Mouse (Mus musculus) forebrain, postnatal 0 days (tissue): ENCODE measurements at regions not wholly inside any gene's neighbourhood (a gene's known extent, or its start where the extent isn't known, plus 50 kb on each side); places are given as distances from the start of the nearest gene placed in this dataset.

Experiments used
- ATAC-seq: fragments of 200-750 bp; cut with Nextera tagmentation; 2 replicates; pipeline ENCODE4 v1.8.0; 2017; ENCODE audit warnings: mild to moderate bottlenecking, moderate library complexity
- DNase-seq: peaks from one replicate; pipeline ENCODE4 v3.0.0-alpha.2; 2015
- H3K27ac ChIP-seq: fragments of 300-500 bp; sonication (generic); 2 replicates; pipeline ENCODE4 v1.5.1; 2014; ENCODE audit warnings: low read depth, mild to moderate bottlenecking, antibody characterized with exemption, low read length, moderate library complexity, mixed read lengths
- H3K27me3 ChIP-seq: fragments of 300-500 bp; sonication (generic); 2 replicates; pipeline ENCODE4 v1.6.1; 2014; ENCODE audit warnings: mild to moderate bottlenecking, low read length, mixed read lengths; ENCODE audit not compliant: insufficient read depth
- H3K36me3 ChIP-seq: fragments of 300-500 bp; sonication (generic); 2 replicates; pipeline ENCODE4 v1.6.1; 2014; ENCODE audit warnings: mild to moderate bottlenecking, moderate library complexity; ENCODE audit not compliant: insufficient read depth
- H3K4me1 ChIP-seq: fragments of 300-500 bp; sonication (generic); 2 replicates; pipeline ENCODE4 v1.6.1; 2014; ENCODE audit warnings: antibody characterized with exemption; ENCODE audit not compliant: insufficient read depth
- H3K4me2 ChIP-seq: fragments of 300-500 bp; sonication (generic); 2 replicates; pipeline ENCODE4 v1.6.1; 2014; ENCODE audit warnings: low read depth, mild to moderate bottlenecking, moderate library complexity
- H3K4me3 ChIP-seq: fragments of 300-500 bp; sonication (generic); 2 replicates; pipeline ENCODE4 v1.5.1; 2014; ENCODE audit warnings: low read depth, low read length, mixed read lengths
- H3K9ac ChIP-seq: fragments of 300-500 bp; sonication (generic); 2 replicates; pipeline ENCODE4 v1.6.1; 2014; ENCODE audit warnings: mild to moderate bottlenecking
- H3K9me3 ChIP-seq: fragments of 300-500 bp; sonication (generic); 2 replicates; pipeline ENCODE4 v1.6.1; 2016; ENCODE audit warnings: low read length
- CTCF ChIP-seq: sonication (generic); IDR thresholded peaks from 2 replicates; pipeline ENCODE4 v1.5.1; 2016; ENCODE audit warnings: antibody characterized with exemption, control low read depth, low read depth
- WGBS: fragments of 180-500 bp; shearing (Covaris S2); extraction: QIAGEN DNeasy Blood & Tissue Kit; methylation state at CpG from one replicate; pipeline ENCODE4 v1.1.7; 2014; 5-methylcytosine and 5-hydroxymethylcytosine counted together

- no peak for ATAC-seq
- Histone ChIP-seq H3K36me3 (no peaks in the 10 kb centered on the region), H3K4me3 (no peak overlapping the region), H3K27ac (no peak overlapping the region), H3K9ac (no peak overlapping the region), H3K4me2 (no peak overlapping the region), H3K4me1 (no peaks in the 10 kb centered on the region), H3K9me3 (no peaks in the 10 kb centered on the region), H3K27me3 (no peaks in the 10 kb centered on the region)
- WGBS = 63% methylated on average over 2 of the region's 2 CpGs
- DNase-seq = no peak
- TF ChIP-seq CTCF = no peak
Observed at GRCm38 (mm10) chr12:59970775-59971174, 751.2 kb upstream of the Fbxo33 start.

DNA sequence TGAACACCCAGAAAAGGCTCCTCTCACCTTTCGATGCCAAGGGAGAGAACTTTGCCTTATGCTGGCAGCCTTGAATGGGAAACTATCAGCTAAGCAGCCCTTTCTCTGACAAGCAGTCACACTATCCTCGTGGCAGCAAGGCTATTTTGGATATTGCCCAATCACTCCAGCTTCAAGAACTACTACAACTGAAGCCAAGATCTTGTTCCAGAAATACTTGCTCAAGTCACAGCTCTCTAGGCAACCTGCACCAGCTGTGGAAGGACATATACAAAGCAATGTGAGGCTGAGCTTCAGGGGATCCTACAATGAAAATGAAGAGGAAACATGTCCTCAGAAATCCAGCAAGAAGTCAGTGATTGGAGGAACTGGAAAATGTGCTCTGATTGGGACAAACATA, 750.4 kb upstream of the Fbxo33 start:
- ATAC-seq (no peak), DNase-seq (no peak)

GRCm38 (mm10) chr12:59967241-59967640, 747.7 kb upstream of the Fbxo33 start:
- no peak for TF ChIP-seq CTCF
- ATAC-seq (no peak), DNase-seq (no peak)
- Histone ChIP-seq H3K9me3 (no peaks in the 10 kb centered on the region), H3K9ac (no peak overlapping the region), H3K27ac (no peak overlapping the region), H3K4me3 (no peak overlapping the region), H3K4me1 (no peaks in the 10 kb centered on the region), H3K4me2 (no peak overlapping the region), H3K36me3 (no peaks in the 10 kb centered on the region), H3K27me3 (no peaks in the 10 kb centered on the region)
- 86% methylated on average over 5 of the region's 5 CpGs for WGBS

More for the DNA sequence above, 750.4 kb upstream of the Fbxo33 start:
- H3K4me3 ChIP-seq = no peak overlapping the region
- H3K9me3 ChIP-seq = no peaks in the 10 kb centered on the region
- H3K9ac ChIP-seq = no peak overlapping the region
- whole genome bisulfite sequencing = 53% methylated on average over 2 of the region's 2 CpGs
- H3K27me3 ChIP-seq = no peaks in the 10 kb centered on the region
- H3K4me2 ChIP-seq = no peak overlapping the region
- H3K4me1 ChIP-seq = no peaks in the 10 kb centered on the region
- no peaks in the 10 kb centered on the region for H3K36me3 ChIP-seq
- H3K27ac ChIP-seq = no peak overlapping the region
- TF ChIP-seq CTCF = no peak

GRCm38 (mm10) chr12:59961139-59961538, 741.6 kb upstream of the Fbxo33 start:
- ATAC-seq (no peak), DNase-seq (no peak)
- H3K9ac ChIP-seq = no peak overlapping the region
- TF ChIP-seq CTCF = no peak
- WGBS = 58% methylated on average over 6 of the region's 6 CpGs
- no peak overlapping the region for H3K4me2 ChIP-seq
- H3K27me3 ChIP-seq = no peaks in the 10 kb centered on the region
- no peak overlapping the region for H3K27ac ChIP-seq
- H3K4me3 ChIP-seq = no peak overlapping the region
- H3K36me3 ChIP-seq = no peaks in the 10 kb centered on the region
- no peaks in the 10 kb centered on the region for H3K4me1 ChIP-seq
- no peaks in the 10 kb centered on the region for H3K9me3 ChIP-seq

GRCm38 (mm10) chr12:59932471-59932870, 712.9 kb upstream of the Fbxo33 start:
- 60% methylated on average over 2 of the region's 2 CpGs for WGBS
- DNase-seq (peak; percentile 66), ATAC-seq (peak; percentile 82)
- no peaks in the 10 kb centered on the region for H3K4me1 ChIP-seq
- TF ChIP-seq CTCF = no peak
- H3K9me3 ChIP-seq = no peaks in the 10 kb centered on the region
- H3K27ac ChIP-seq = no peak overlapping the region
- no peak overlapping the region for H3K4me2 ChIP-seq
- H3K9ac ChIP-seq = no peak overlapping the region
- no peak overlapping the region for H3K4me3 ChIP-seq
- H3K27me3 ChIP-seq = no peaks in the 10 kb centered on the region
- no peaks in the 10 kb centered on the region for H3K36me3 ChIP-seq

DNA sequence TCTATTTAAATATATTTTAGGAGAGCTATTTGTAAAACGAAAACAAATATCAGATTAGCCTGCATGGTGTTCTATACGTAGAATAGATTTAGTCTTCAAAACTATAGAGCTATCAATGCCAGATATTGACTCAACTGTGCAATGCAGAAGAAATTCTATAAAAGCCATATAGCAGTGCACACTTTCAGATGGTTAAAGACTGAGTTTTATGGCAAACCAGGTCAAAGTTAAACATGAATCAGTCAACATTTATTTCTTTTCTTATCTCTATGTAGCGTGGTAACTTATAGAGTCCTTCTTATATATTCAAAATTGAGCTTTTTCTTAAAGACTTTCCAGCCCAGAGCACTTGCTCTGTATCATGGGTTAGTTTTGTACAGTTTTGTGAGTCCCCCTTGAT, 705.5 kb upstream of the Fbxo33 start:
- no peaks in the 10 kb centered on the region for H3K9me3 ChIP-seq
- no peak overlapping the region for H3K4me2 ChIP-seq

GRCm38 (mm10) chr12:59898931-59899330, 679.4 kb upstream of the Fbxo33 start:
- Histone ChIP-seq H3K27ac (no peak overlapping the region), H3K36me3 (no peaks in the 10 kb centered on the region), H3K9me3 (no peaks in the 10 kb centered on the region), H3K27me3 (no peaks in the 10 kb centered on the region), H3K4me3 (no peak overlapping the region), H3K9ac (no peak overlapping the region), H3K4me1 (no peaks in the 10 kb centered on the region), H3K4me2 (no peak overlapping the region)
- TF ChIP-seq CTCF = no peak
- DNase-seq (no peak), ATAC-seq (no peak)

More for the DNA sequence above, 705.5 kb upstream of the Fbxo33 start:
- WGBS = 86% methylated on average over 3 of the region's 3 CpGs
- no peak overlapping the region for H3K4me3 ChIP-seq
- no peak overlapping the region for H3K27ac ChIP-seq
- H3K36me3 ChIP-seq = no peaks in the 10 kb centered on the region
- no peaks in the 10 kb centered on the region for H3K4me1 ChIP-seq
- H3K27me3 ChIP-seq = no peaks in the 10 kb centered on the region
- no peak overlapping the region for H3K9ac ChIP-seq
- ATAC-seq (no peak), DNase-seq (no peak)
- no peak for TF ChIP-seq CTCF

- no peaks in the 10 kb centered on the region for H3K4me1 ChIP-seq
- no peak overlapping the region for H3K4me2 ChIP-seq
- H3K27me3 ChIP-seq = no peaks in the 10 kb centered on the region
- 0 out of 2 replicates have a peak, but pooled peaks cover 4% of the 10 kb centered on the region for H3K9me3 ChIP-seq
- no peaks in the 10 kb centered on the region for H3K36me3 ChIP-seq
- 68% methylated on average over 6 of the region's 6 CpGs for WGBS
- ATAC-seq (peak; percentile 81; the same call in 1 of the 2 replicates), DNase-seq (peak; percentile 7)
- no peak overlapping the region for H3K4me3 ChIP-seq
- no peak overlapping the region for H3K27ac ChIP-seq
- no peak overlapping the region for H3K9ac ChIP-seq
- TF ChIP-seq CTCF = no peak
Observed at GRCm38 (mm10) chr12:59890973-59891372, 671.4 kb upstream of the Fbxo33 start.
